Mouse (Mus musculus) bone marrow macrophage, adult 2 months (primary cell): ENCODE measurements around the gene Gm20890. TPM values are rescaled to one million over a fixed set of nuclear protein-coding genes. Genes with fewer than 3 reads are reported as not detected.
"Not testable (repeated sequence)": the region's sequence is repeated elsewhere in the genome, so short reads cannot be mapped to it uniquely, and the experiment has no call there.

ENCODE experiments used
- H3K27ac ChIP-seq: 2 replicates; pipeline ENCODE4 v1.5.1; 2012; ENCODE audit warnings: low read depth, low read length; ENCODE audit not compliant: insufficient read depth
- H3K4me1 ChIP-seq: 2 replicates; pipeline ENCODE4 v1.6.1; 2012; ENCODE audit warnings: low read length; ENCODE audit not compliant: control insufficient read depth, insufficient read depth
- H3K4me3 ChIP-seq: 2 replicates; pipeline ENCODE4 v1.5.1; 2012; ENCODE audit warnings: mild to moderate bottlenecking, low read length, moderate library complexity; ENCODE audit not compliant: insufficient read depth
- polyA plus RNA-seq: library from polyadenylated mRNA; stranded (reverse); fragments of >200 nt; gene quantifications from 2 replicates; pipeline ENCODE4 v1.2.4, GENCODE M21; 2012; ENCODE audit not compliant: missing spikeins, insufficient read depth, insufficient read length

The Gm20890 gene
- polyA plus RNA-seq = not detected in 2 replicates

GRCm38 (mm10) chrY:26776699-26777098 is at the start of gene Gm20890:
Gene Gm20890, minus strand, starts transcription at chrY:26776799.
- not testable (repeated sequence) for H3K4me3 ChIP-seq, H3K27ac ChIP-seq, H3K4me1 ChIP-seq
